In the genomic region with DNA sequence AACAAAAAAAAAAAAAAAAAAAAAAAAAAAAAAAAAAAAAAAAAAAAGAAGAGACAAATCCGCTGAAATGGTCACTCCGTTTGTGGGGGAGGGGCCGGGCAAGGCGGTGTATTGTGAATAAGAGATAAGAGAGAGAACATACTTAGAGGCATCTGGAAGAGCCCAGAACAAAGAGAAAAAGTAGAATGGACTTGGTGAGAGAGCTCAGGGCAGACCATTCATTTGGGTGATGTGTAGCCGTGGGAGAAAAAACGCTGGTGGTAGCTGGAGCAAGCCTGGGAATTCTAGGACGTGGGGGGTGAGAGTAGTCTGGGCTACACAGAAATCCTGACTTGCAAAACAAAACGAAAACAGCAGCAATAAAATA, we compare ENCODE assay signal across 8 mouse cellular contexts. TPM values are rescaled to one million over a fixed set of nuclear protein-coding genes. Genes with fewer than 3 reads are reported as not detected.
DNase-seq lines count a peak whose midpoint lies in the region; ATAC-seq lines count a peak whose summit lies in the region.

No protein-coding gene starts in this region.

- no peaks in the 10 kb centered on the region for H3K9me3 ChIP-seq in liver, embryonic 12.5 days (replicated peaks)

- peak overlapping the region; percentile 70 for H3K27ac ChIP-seq in liver, embryonic 12.5 days

- intact Hi-C loops in left cerebral cortex, postnatal 10 days (cut with DNase I) = no loop called here

- H3K4me3 ChIP-seq in liver, embryonic 12.5 days = peak overlapping the region; percentile 62

- H3K9ac ChIP-seq in liver, embryonic 12.5 days = peak overlapping the region; percentile 76

- peaks cover 23% of the 10 kb centered on the region for H3K4me1 ChIP-seq in liver, embryonic 12.5 days

- DNase-seq in cerebellum, postnatal 10 days = peak; percentile 42 to 48
- DNase-seq in cerebellum, adult 18-20 months = no peak
- peak; percentile 64 for DNase-seq in testis, postnatal 10 days (ENCODE audit: low spot score)
- no peak for DNase-seq in testis, postnatal 14 days (ENCODE audit: low spot score)
- peak; percentile 53 for DNase-seq in yolk sac, embryonic 10.5 days (ENCODE audit: low spot score)
- DNase-seq in ovary, postnatal 14 days (ENCODE audit: low spot score) = no peak
- DNase-seq in left cerebral cortex, postnatal 10 days (ENCODE audit: extremely low spot score in 1 of 2, low spot score in 2 of 2) = no peak

- no peaks in the 10 kb centered on the region for H3K36me3 ChIP-seq in liver, embryonic 12.5 days

- peaks cover 24% of the 10 kb centered on the region for H3K27me3 ChIP-seq in liver, embryonic 12.5 days (replicated peaks)

- WGBS in liver, embryonic 12.5 days (ENCODE audit: insufficient replicate concordance) = 9% methylated on average over 8 of the region's 8 CpGs

- ATAC-seq in liver, embryonic 12.5 days = peak; percentile 65; the same call in 1 of the 2 replicates

- peak overlapping the region; percentile 92 for H3K4me2 ChIP-seq in liver, embryonic 12.5 days

RNA-seq across cellular contexts. Expression of a gene that starts 7.9 kb away (rescaled TPM):
- 58.2 and 62.1 TPM in 2 replicates for polyA plus RNA-seq in liver, embryonic 12.5 days (2016; fragmentation: Nextera tagmentation; extraction: Ambion mirVana)
- total RNA-seq in left cerebral cortex, postnatal 10 days (2021) = 1 to 10 TPM; 3.7 to 3.8 TPM

RNA-seq across cellular contexts. Expression of a gene that starts 14.6 kb away (rescaled TPM):
- polyA plus RNA-seq in liver, embryonic 12.5 days (2016; fragmentation: Nextera tagmentation; extraction: Ambion mirVana) = 438 and 448 TPM in 2 replicates
- 100 to 1,000 TPM; 188 to 191 TPM for total RNA-seq in left cerebral cortex, postnatal 10 days (2021)

Comparison
In these comparisons a context has a peak if more than half of its experiments do, and no peak if none do; other contexts are left out.
1. DNase-seq: peak in cerebellum, postnatal 10 days (2 of 2), testis, postnatal 10 days (single experiment) and yolk sac, embryonic 10.5 days (single experiment); none in cerebellum, adult 18-20 months (0 of 2), testis, postnatal 14 days (single experiment), ovary, postnatal 14 days (single experiment) and left cerebral cortex, postnatal 10 days (0 of 2).